Mouse (Mus musculus): ENCODE measurements around the gene Gpr171. TPM values are rescaled to one million over a fixed set of nuclear protein-coding genes. Genes with fewer than 3 reads are reported as not detected.

Gene Gpr171
- polyA plus RNA-seq, 1 experiment from 2014 or later: 0.89 TPM

DNA sequence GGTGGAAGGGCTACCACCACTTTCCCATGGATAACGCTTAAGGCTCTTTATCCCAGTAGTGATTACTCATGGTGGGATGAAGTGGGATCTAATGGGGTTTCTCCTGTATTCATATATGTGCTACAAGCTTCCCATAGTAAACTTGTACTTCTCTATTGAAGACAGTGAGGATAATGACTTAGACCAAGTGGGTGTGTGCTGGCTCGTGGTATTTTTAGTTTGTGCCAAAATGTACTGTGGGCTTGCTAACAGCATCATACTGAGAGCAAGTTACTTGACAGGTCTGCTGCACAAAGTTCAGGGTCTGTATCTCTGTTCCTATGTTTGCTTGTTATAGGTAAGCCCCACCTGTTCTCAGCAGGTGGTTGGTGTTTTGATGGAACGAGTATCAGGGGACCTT is 35.7 kb downstream of the Gpr171 start:
- H3K9ac ChIP-seq: no peak overlapping the region
- no peaks in the 10 kb centered on the region for H3K9me3 ChIP-seq
- no peaks in the 10 kb centered on the region for H3K27me3 ChIP-seq
- no peak overlapping the region for H3K4me3 ChIP-seq
- 90% methylated on average over 3 of the region's 3 CpGs for WGBS
- H3K4me1 ChIP-seq (replicated peaks): no peaks in the 10 kb centered on the region
- no peak overlapping the region for H3K27ac ChIP-seq (replicated peaks)
- no peak for ATAC-seq (ENCODE audit: low FRiP score, low read depth)
- no peaks in the 10 kb centered on the region for H3K36me3 ChIP-seq
- H3K4me2 ChIP-seq: no peak overlapping the region

- Histone ChIP-seq H3K4me2 (no peak overlapping the region), H3K4me3 (no peak overlapping the region), H3K27ac (replicated peaks) (no peak overlapping the region), H3K9ac (no peak overlapping the region), H3K36me3 (no peaks in the 10 kb centered on the region), H3K9me3 (no peaks in the 10 kb centered on the region), H3K27me3 (no peaks in the 10 kb centered on the region), H3K4me1 (replicated peaks) (peaks cover 7% of the 10 kb centered on the region)
- WGBS: 93% methylated on average over 4 of the region's 4 CpGs
- ATAC-seq (ENCODE audit: low FRiP score, low read depth): no peak
Measured at GRCm38 (mm10) chr3:59063431-59063830, 38.2 kb downstream of the Gpr171 start.

- no peak for ATAC-seq (ENCODE audit: low FRiP score, low read depth)
- Histone ChIP-seq H3K9ac (no peak overlapping the region), H3K4me2 (no peak overlapping the region), H3K9me3 (no peaks in the 10 kb centered on the region), H3K27me3 (no peaks in the 10 kb centered on the region), H3K4me1 (replicated peaks) (peaks cover 7% of the 10 kb centered on the region), H3K27ac (replicated peaks) (no peak overlapping the region), H3K36me3 (no peaks in the 10 kb centered on the region), H3K4me3 (no peak overlapping the region)
- 80% methylated on average over 5 of the region's 5 CpGs for WGBS
Measured at GRCm38 (mm10) chr3:59062141-59062540, 39.5 kb downstream of the Gpr171 start.

DNA sequence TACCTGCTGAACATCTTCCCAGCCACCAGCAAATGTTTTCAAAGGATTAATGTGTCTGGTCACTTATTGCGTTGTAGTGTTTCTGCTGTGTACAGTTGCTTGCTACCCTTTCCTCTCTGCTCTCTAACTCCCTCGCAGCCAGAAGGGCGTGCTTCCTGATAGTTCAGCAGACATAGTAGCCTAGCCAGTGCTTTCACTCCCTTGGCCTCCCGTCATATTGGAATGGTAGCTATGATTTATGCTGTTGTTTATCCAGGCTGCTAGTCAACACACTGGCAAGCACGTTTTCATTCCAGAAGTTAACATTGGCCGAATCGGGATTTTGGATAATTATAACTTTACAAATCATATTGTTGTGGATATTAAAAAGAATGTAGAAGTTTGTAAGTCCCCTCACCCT is 41.5 kb downstream of the Gpr171 start:
- ATAC-seq (ENCODE audit: low FRiP score, low read depth): no peak
- 89% methylated on average over 7 of the region's 7 CpGs for WGBS

GRCm38 (mm10) chr3:59059022-59059541 is 42.5 kb downstream of the Gpr171 start:
- H3K9me3 ChIP-seq: no peaks in the 10 kb centered on the region
- H3K4me1 ChIP-seq (replicated peaks): peaks cover 7% of the 10 kb centered on the region
- H3K4me2 ChIP-seq: peak overlapping the region; percentile 34
- 3% methylated on average over 7 of the region's 7 CpGs for WGBS
- no peak overlapping the region for H3K9ac ChIP-seq
- no peaks in the 10 kb centered on the region for H3K27me3 ChIP-seq
- H3K4me3 ChIP-seq: no peak overlapping the region
- peak; percentile 92 for ATAC-seq (ENCODE audit: low FRiP score, low read depth)
- no peak overlapping the region for H3K27ac ChIP-seq (replicated peaks)
- no peaks in the 10 kb centered on the region for H3K36me3 ChIP-seq

More for the DNA sequence above, 41.5 kb downstream of the Gpr171 start:
- Histone ChIP-seq H3K27ac (replicated peaks) (no peak overlapping the region), H3K27me3 (no peaks in the 10 kb centered on the region), H3K4me1 (replicated peaks) (peaks cover 7% of the 10 kb centered on the region), H3K9ac (no peak overlapping the region), H3K9me3 (no peaks in the 10 kb centered on the region), H3K36me3 (no peaks in the 10 kb centered on the region), H3K4me3 (no peak overlapping the region), H3K4me2 (no peak overlapping the region)

- Histone ChIP-seq H3K27ac (replicated peaks) (no peak overlapping the region), H3K36me3 (no peaks in the 10 kb centered on the region), H3K4me2 (no peak overlapping the region), H3K9me3 (no peaks in the 10 kb centered on the region), H3K4me3 (no peak overlapping the region), H3K27me3 (no peaks in the 10 kb centered on the region), H3K9ac (no peak overlapping the region), H3K4me1 (replicated peaks) (peaks cover 7% of the 10 kb centered on the region)
- no peak for ATAC-seq (ENCODE audit: low FRiP score, low read depth)
- WGBS: 87% methylated on average over 17 of the region's 17 CpGs
Measured at GRCm38 (mm10) chr3:59054834-59055535, 46.6 kb downstream of the Gpr171 start.

Other genes starting within 250 kb of the Gpr171 start
- gene Clrn1, start 216.5 kb downstream of the Gpr171 start, polyA plus RNA-seq (2015; fragmentation: Nextera tagmentation; extraction: Ambion mirVana): 3.0 and 3.4 TPM in 2 replicates
- gene Med12l, start 96.0 kb downstream of the Gpr171 start, polyA plus RNA-seq (2015; fragmentation: Nextera tagmentation; extraction: Ambion mirVana): 4.2 and 5.3 TPM in 2 replicates
- 3.3 and 3.8 TPM in 2 replicates for gene P2ry14, start 51.8 kb upstream of the Gpr171 start, polyA plus RNA-seq (2015; fragmentation: Nextera tagmentation; extraction: Ambion mirVana)
- gene Gpr87, start 93.3 kb upstream of the Gpr171 start, polyA plus RNA-seq (2015; fragmentation: Nextera tagmentation; extraction: Ambion mirVana): 0.09 and 0.14 TPM in 2 replicates
- gene P2ry13, start 109.1 kb upstream of the Gpr171 start, polyA plus RNA-seq (2015; fragmentation: Nextera tagmentation; extraction: Ambion mirVana): 1.5 and 1.7 TPM in 2 replicates
- 8.4 and 9.1 TPM in 2 replicates for gene P2ry12, start 161.1 kb upstream of the Gpr171 start, polyA plus RNA-seq (2015; fragmentation: Nextera tagmentation; extraction: Ambion mirVana)
- gene Igsf10, start 242.6 kb upstream of the Gpr171 start, polyA plus RNA-seq (2015; fragmentation: Nextera tagmentation; extraction: Ambion mirVana): 2.6 and 4.4 TPM in 2 replicates

Measured in hindbrain, embryonic 15.5 days (tissue).